In genomic region chr16:25262965-25263364, GRCm38 (mm10) we compare ENCODE assay signal across 12 mouse cellular contexts. TPM values are rescaled to one million over a fixed set of nuclear protein-coding genes. Genes with fewer than 3 reads are reported as not detected.
DNase-seq lines count a peak whose midpoint lies in the region; ATAC-seq and TF ChIP-seq lines count a peak whose summit lies in the region.
"Had no signal": no experiment of that assay in that cellular context is flagged by ENCODE, and none has a peak within 500 bp of the region (broad histone marks: within the 10 kb centered on the region; RNA-seq: fewer than 3 reads in every experiment).

No protein-coding gene starts in this region.

- H3K4me1 ChIP-seq in liver, postnatal 0 days (ENCODE audit: insufficient read depth), result no peaks in the 10 kb centered on the region
- no peaks in the 10 kb centered on the region for H3K4me1 ChIP-seq in embryonic facial prominence, embryonic 14.5 days (ENCODE audit: control insufficient read depth, insufficient read depth, low read length)
- H3K4me1 ChIP-seq in lung, postnatal 0 days (ENCODE audit: insufficient read depth, low read depth, low read length), result no peaks in the 10 kb centered on the region
- H3K4me1 ChIP-seq: embryonic facial prominence, embryonic 12.5 days; midbrain, embryonic 12.5 days had no signal

- TF ChIP-seq CTCF in liver, postnatal 0 days (IDR thresholded peaks at IDR 0.05; ENCODE audit: low read depth), result no peak
- no peak for TF ChIP-seq CTCF in lung, postnatal 0 days (IDR thresholded peaks at IDR 0.05)

- no peaks in the 10 kb centered on the region for H3K27me3 ChIP-seq in liver, postnatal 0 days (ENCODE audit: insufficient read depth, low read length)
- H3K27me3 ChIP-seq in embryonic facial prominence, embryonic 14.5 days (replicated peaks; ENCODE audit: control insufficient read depth, insufficient read depth, low read length), result no peaks in the 10 kb centered on the region; the same call in 1 of the 2 replicates
- no peaks in the 10 kb centered on the region for H3K27me3 ChIP-seq in lung, postnatal 0 days (replicated peaks; ENCODE audit: insufficient read depth, low read length)
- H3K27me3 ChIP-seq: embryonic facial prominence, embryonic 12.5 days; midbrain, embryonic 12.5 days had no signal

- no peaks in the 10 kb centered on the region for H3K36me3 ChIP-seq in liver, postnatal 0 days (replicated peaks; ENCODE audit: insufficient read depth, low read length)
- no peaks in the 10 kb centered on the region for H3K36me3 ChIP-seq in embryonic facial prominence, embryonic 14.5 days (ENCODE audit: control insufficient read depth, insufficient read depth, low read length)
- no peaks in the 10 kb centered on the region for H3K36me3 ChIP-seq in lung, postnatal 0 days (ENCODE audit: insufficient read depth, low read length)
- H3K36me3 ChIP-seq: embryonic facial prominence, embryonic 12.5 days; midbrain, embryonic 12.5 days had no signal

- no peaks in the 10 kb centered on the region for H3K9me3 ChIP-seq in liver, postnatal 0 days (ENCODE audit: low read length)
- no peaks in the 10 kb centered on the region for H3K9me3 ChIP-seq in embryonic facial prominence, embryonic 14.5 days (ENCODE audit: control insufficient read depth, low read length)
- no peaks in the 10 kb centered on the region for H3K9me3 ChIP-seq in lung, postnatal 0 days (ENCODE audit: low read length)
- H3K9me3 ChIP-seq: embryonic facial prominence, embryonic 12.5 days; midbrain, embryonic 12.5 days had no signal

- peak; percentile 36 for DNase-seq in adrenal gland, postnatal 14 days
- no peak for DNase-seq in adrenal gland, postnatal 25 days
- no peak for DNase-seq in liver, postnatal 0 days
- no peak for DNase-seq in liver
- no peak for DNase-seq in embryonic facial prominence, embryonic 14.5 days (ENCODE audit: low spot score)
- DNase-seq in lung, postnatal 0 days (ENCODE audit: low spot score), result peak; percentile 16
- DNase-seq in layer of hippocampus, postnatal 14 days (ENCODE audit: low spot score in 2 of 2), result no peak
- DNase-seq in cerebellum, postnatal 36 days, result no peak

- H3K27ac ChIP-seq in liver, postnatal 0 days (ENCODE audit: low read depth), result no peak overlapping the region
- no peak overlapping the region for H3K27ac ChIP-seq in embryonic facial prominence, embryonic 14.5 days (replicated peaks; ENCODE audit: low read depth, low read length)
- no peak overlapping the region for H3K27ac ChIP-seq in lung, postnatal 0 days (ENCODE audit: low read length)
- H3K27ac ChIP-seq: embryonic facial prominence, embryonic 12.5 days; midbrain, embryonic 12.5 days had no signal

- peak; percentile 15; the same call in 1 of the 2 replicates for ATAC-seq in liver, postnatal 0 days
- peak; percentile 47; the same call in 1 of the 2 replicates for ATAC-seq in embryonic facial prominence, embryonic 14.5 days (ENCODE audit: low read depth)
- ATAC-seq in lung, postnatal 0 days, result peak; percentile 40; the same call in 1 of the 2 replicates

- 58% methylated on average over 4 of the region's 4 CpGs for WGBS in liver, postnatal 0 days (ENCODE audit: insufficient replicate concordance)
- 51% methylated on average over 4 of the region's 4 CpGs for WGBS in embryonic facial prominence, embryonic 14.5 days
- 46% methylated on average over 4 of the region's 4 CpGs for WGBS in lung, postnatal 0 days

- no peak for TF ChIP-seq EP300 in liver, postnatal 0 days (IDR thresholded peaks at IDR 0.05; ENCODE audit: low read depth)
- no peak for TF ChIP-seq EP300 in lung, postnatal 0 days (IDR thresholded peaks at IDR 0.05)

- H3K4me2 ChIP-seq in liver, postnatal 0 days (ENCODE audit: low read depth, low read length), result no peak overlapping the region
- H3K4me2 ChIP-seq in embryonic facial prominence, embryonic 14.5 days (ENCODE audit: low read depth, low read length), result no peak overlapping the region
- H3K4me2 ChIP-seq in lung, postnatal 0 days (replicated peaks; ENCODE audit: low read depth, low read length), result no peak overlapping the region
- H3K4me2 ChIP-seq: embryonic facial prominence, embryonic 12.5 days; midbrain, embryonic 12.5 days had no signal

- no peak overlapping the region for H3K9ac ChIP-seq in liver, postnatal 0 days (replicated peaks)
- no peak overlapping the region for H3K9ac ChIP-seq in embryonic facial prominence, embryonic 14.5 days (ENCODE audit: low read depth, low read length)
- H3K9ac ChIP-seq in lung, postnatal 0 days (replicated peaks; ENCODE audit: low read depth), result no peak overlapping the region
- H3K9ac ChIP-seq: embryonic facial prominence, embryonic 12.5 days; midbrain, embryonic 12.5 days had no signal

- H3K4me3 ChIP-seq in liver, postnatal 0 days (ENCODE audit: low read depth, low read length), result no peak overlapping the region
- H3K4me3 ChIP-seq in embryonic facial prominence, embryonic 14.5 days (ENCODE audit: low read depth, low read length), result no peak overlapping the region
- no peak overlapping the region for H3K4me3 ChIP-seq in lung, postnatal 0 days (ENCODE audit: low read depth, low read length)
- H3K4me3 ChIP-seq: embryonic facial prominence, embryonic 12.5 days; midbrain, embryonic 12.5 days had no signal

RNA-seq across cellular contexts. Expression of gene Tprg, which starts 23.7 kb away (rescaled TPM):
- not detected in 2 replicates for total RNA-seq in adrenal gland, postnatal 14 days (2021)
- total RNA-seq in adrenal gland, postnatal 25 days (2021), result not detected in 2 replicates
- polyA plus RNA-seq in liver, postnatal 0 days (2015; fragmentation: Nextera tagmentation; extraction: Ambion mirVana), result not detected in 2 replicates
- polyA plus RNA-seq in embryonic facial prominence, embryonic 14.5 days (2014; fragmentation: Nextera tagmentation; extraction: Ambion mirVana), result 2.2 and 3.5 TPM in 2 replicates
- polyA plus RNA-seq in lung, postnatal 0 days (2015; fragmentation: Nextera tagmentation; extraction: Ambion mirVana), result 0.21 and 0.25 TPM in 2 replicates
- total RNA-seq in layer of hippocampus, postnatal 14 days (2021), result not detected
- total RNA-seq: hematopoietic stem cell, adult 5-6 weeks; left cerebral cortex, postnatal 4 days had no signal
- polyA plus RNA-seq: embryonic facial prominence, embryonic 12.5 days; midbrain, embryonic 12.5 days had no signal

Comparison
In these comparisons a context has a peak if more than half of its experiments do, and no peak if none do; other contexts are left out.
1. DNase-seq: peak in adrenal gland, postnatal 14 days (single experiment) and lung, postnatal 0 days (single experiment); none in adrenal gland, postnatal 25 days (single experiment), liver, postnatal 0 days (single experiment), liver (single experiment), embryonic facial prominence, embryonic 14.5 days (single experiment), layer of hippocampus, postnatal 14 days (0 of 2) and cerebellum, postnatal 36 days (0 of 2).
2. Peak in every context shown above with its lines, with median percentiles within 50 percentile points of each other: ATAC-seq.